Mouse (Mus musculus): Measurements from ENCODE around the gene Mon1b. TPM values are rescaled to one million over a fixed set of nuclear protein-coding genes. Genes with fewer than 3 reads are reported as not detected.

The Mon1b gene
- total RNA-seq (2014; rRNA removed) (20.1 and 23.7 TPM in 2 replicates), polyA plus RNA-seq (2015; fragmentation: Nextera tagmentation; extraction: Ambion mirVana) (9.2 and 10.4 TPM in 2 replicates)

DNA sequence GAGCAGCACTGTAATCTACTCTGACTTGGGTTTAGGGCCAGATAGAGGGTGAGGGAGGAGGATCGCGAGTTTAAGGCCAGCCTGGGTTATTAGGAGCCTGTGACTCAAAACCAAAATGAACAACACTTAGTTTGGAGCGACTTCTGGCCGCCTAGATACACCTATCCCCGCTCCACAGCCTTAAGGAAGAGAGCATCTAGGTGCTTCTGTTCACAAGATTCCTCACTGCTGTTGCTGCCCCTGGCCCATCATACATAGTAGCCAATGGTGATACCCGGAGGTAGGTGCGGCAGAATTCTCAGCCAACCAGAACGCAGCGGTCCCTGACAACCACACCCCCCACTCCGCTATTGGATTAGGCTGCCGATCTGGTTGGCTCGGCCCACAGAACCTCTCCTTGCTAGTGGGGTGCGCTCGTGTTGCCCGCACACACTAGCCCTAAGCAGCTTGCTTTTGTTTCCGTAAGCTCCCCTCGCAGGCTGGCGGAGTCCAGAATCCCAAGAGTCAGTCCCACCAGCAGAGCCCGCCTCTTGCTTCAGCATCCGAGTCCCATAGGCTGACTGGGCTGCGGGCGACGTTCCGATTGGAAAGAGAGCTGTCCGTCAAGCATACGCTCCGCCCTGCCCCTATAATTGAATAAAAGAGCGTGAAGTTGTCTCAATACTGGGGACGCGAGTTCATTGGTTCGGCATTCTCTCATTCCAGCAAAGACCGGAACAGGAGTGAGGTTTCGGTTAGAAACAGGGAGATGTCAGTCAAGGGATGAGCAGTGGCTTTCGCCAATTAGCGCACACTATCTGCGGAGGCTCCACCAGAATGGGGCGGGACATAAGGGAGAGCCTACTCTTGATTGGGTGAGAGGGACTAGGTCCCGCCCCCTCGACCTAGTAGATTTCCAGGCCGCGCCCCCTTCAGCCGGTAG lies at the start of gene Mon1b:
Gene Mon1b (plus strand): TSS at position 918 of the 922 bp plus-strand sequence.
- WGBS, result 0% methylated on average over 42 of the region's 42 CpGs
- peak within 1 kb of the TSS; percentile 96 for H3K4me2 ChIP-seq (ENCODE audit: low read depth)

GRCm38 (mm10) chr8:113598401-113598800 lies 37.0 kb upstream of the Mon1b start:
- Histone ChIP-seq H3K4me1 (ENCODE audit: insufficient read depth) (no peaks in the 10 kb centered on the region), H3K4me2 (ENCODE audit: low read depth) (no peak overlapping the region), H3K27ac (ENCODE audit: low read depth, low read length) (no peak overlapping the region), H3K9me3 (ENCODE audit: low read length) (no peaks in the 10 kb centered on the region), H3K27me3 (ENCODE audit: insufficient read depth, low read length) (no peaks in the 10 kb centered on the region), H3K4me3 (ENCODE audit: low read depth, low read length) (no peak overlapping the region), H3K9ac (no peak overlapping the region), H3K36me3 (ENCODE audit: insufficient read depth) (no peaks in the 10 kb centered on the region)
- ATAC-seq (no peak), DNase-seq (no peak)
- WGBS, result 44% methylated on average over 3 of the region's 3 CpGs
- TF ChIP-seq CTCF (IDR thresholded peaks at IDR 0.05; ENCODE audit: low read depth), result no peak

More for the DNA sequence above, at the start of gene Mon1b:
- Histone ChIP-seq H3K9ac (peak within 1 kb of the TSS; percentile 62), H3K4me1 (ENCODE audit: insufficient read depth) (no peaks in the 10 kb centered on the region), H3K4me3 (ENCODE audit: low read depth, low read length) (peak within 1 kb of the TSS; percentile 78), H3K27ac (ENCODE audit: low read depth, low read length) (peak within 1 kb of the TSS; percentile 94), H3K9me3 (ENCODE audit: low read length) (no peaks in the 10 kb centered on the region), H3K27me3 (ENCODE audit: insufficient read depth, low read length) (no peaks in the 10 kb centered on the region), H3K36me3 (ENCODE audit: insufficient read depth) (peaks cover 22% of the 10 kb centered on the region)
- ATAC-seq (peak; percentile 97), DNase-seq (peak; percentile 99)
- no peak for TF ChIP-seq CTCF (IDR thresholded peaks at IDR 0.05; ENCODE audit: low read depth)

GRCm38 (mm10) chr8:113632634-113633033 lies 2.8 kb upstream of the Mon1b start:
- no peaks in the 10 kb centered on the region for H3K9me3 ChIP-seq (ENCODE audit: low read length)
- H3K4me1 ChIP-seq (ENCODE audit: insufficient read depth), result no peaks in the 10 kb centered on the region
- WGBS, result 9% methylated on average over 3 of the region's 3 CpGs
- H3K9ac ChIP-seq, result no peak overlapping the region
- H3K27ac ChIP-seq (ENCODE audit: low read depth, low read length), result no peak overlapping the region
- no peak for ATAC-seq
- H3K27me3 ChIP-seq (ENCODE audit: insufficient read depth, low read length), result no peaks in the 10 kb centered on the region
- no peak overlapping the region for H3K4me3 ChIP-seq (ENCODE audit: low read depth, low read length)
- peak; percentile 80 for DNase-seq
- peak; percentile 79 for TF ChIP-seq CTCF (IDR thresholded peaks at IDR 0.05; ENCODE audit: low read depth)
- H3K4me2 ChIP-seq (ENCODE audit: low read depth), result no peak overlapping the region
- peaks cover under 1% of the 10 kb centered on the region; the same call in 1 of the 2 replicates for H3K36me3 ChIP-seq (ENCODE audit: insufficient read depth)

DNA sequence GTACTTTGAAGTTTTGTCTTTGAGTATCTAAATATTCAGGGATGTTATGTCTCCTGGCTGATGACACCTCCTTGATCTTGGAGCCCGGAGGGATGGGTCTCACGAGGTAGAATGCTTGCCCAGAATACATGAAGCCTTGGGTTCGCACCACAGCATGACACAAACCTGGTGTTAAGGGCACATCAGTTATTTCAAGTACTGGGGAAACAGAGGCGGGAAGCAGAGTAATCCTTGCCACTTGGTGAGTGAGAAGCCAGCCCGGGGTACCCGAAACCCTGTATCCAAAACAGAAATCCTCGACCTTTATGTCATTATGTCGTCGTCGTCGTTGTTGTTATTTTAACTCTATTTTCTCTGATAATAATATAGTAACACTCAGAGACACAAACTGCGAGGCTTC lies 1.2 kb upstream of the Mon1b start:
- Histone ChIP-seq H3K27ac (ENCODE audit: low read depth, low read length) (peak overlapping the region; percentile 94; the same call in 1 of the 2 replicates), H3K36me3 (ENCODE audit: insufficient read depth) (peaks cover 14% of the 10 kb centered on the region), H3K4me1 (ENCODE audit: insufficient read depth) (no peaks in the 10 kb centered on the region), H3K9ac (peak overlapping the region; percentile 62), H3K4me3 (ENCODE audit: low read depth, low read length) (peak overlapping the region; percentile 78), H3K9me3 (ENCODE audit: low read length) (no peaks in the 10 kb centered on the region), H3K27me3 (ENCODE audit: insufficient read depth, low read length) (no peaks in the 10 kb centered on the region), H3K4me2 (ENCODE audit: low read depth) (peak overlapping the region; percentile 96)
- DNase-seq, result no peak
- no peak for ATAC-seq
- 26% methylated on average over 12 of the region's 12 CpGs for WGBS
- no peak for TF ChIP-seq CTCF (IDR thresholded peaks at IDR 0.05; ENCODE audit: low read depth)

DNA sequence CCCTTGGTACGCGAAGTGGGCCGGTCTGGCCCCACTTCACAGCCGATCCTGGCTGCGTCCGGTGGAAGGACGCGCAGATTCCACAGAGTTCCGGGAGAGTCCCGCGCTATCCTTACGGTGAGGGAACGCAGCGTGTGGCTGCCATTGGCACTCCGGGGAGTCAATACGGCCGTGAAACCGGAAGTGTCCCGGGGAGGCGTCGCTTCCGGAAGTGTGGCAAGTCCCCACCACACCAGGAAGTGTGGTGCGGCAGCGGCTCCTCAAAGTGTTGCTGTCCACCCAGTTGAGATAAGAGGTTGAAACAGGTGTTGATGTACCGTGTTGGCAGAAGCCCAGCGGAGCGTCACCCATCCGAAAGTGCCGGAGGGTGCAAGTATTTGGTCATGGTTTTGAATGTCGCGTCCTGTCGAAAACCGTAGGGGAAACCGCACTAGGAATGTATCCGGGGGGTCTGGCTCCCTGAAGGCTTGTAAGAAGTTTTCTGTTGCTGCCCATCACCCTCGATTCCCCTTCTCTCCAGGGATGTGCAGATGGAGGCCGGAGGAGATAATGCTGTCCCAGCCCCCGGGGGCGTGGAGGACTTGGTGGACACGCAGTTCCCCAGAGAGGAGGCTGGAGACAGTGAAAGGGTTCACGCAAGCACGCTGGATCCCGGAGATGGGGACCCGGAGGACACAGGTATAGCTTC lies 349 bp downstream of the Mon1b start:
- no peaks in the 10 kb centered on the region for H3K4me1 ChIP-seq (ENCODE audit: insufficient read depth)
- WGBS, result 1% methylated on average over 44 of the region's 44 CpGs
- peak; percentile 24; the same call in 1 of the 2 replicates for TF ChIP-seq CTCF (IDR thresholded peaks at IDR 0.05; ENCODE audit: low read depth)
- peak overlapping the region; percentile 96 for H3K4me2 ChIP-seq (ENCODE audit: low read depth)
- no peaks in the 10 kb centered on the region for H3K27me3 ChIP-seq (ENCODE audit: insufficient read depth, low read length)
- DNase-seq (no peak), ATAC-seq (peak; percentile 74)
- peak overlapping the region; percentile 62 for H3K9ac ChIP-seq
- peaks cover 28% of the 10 kb centered on the region for H3K36me3 ChIP-seq (ENCODE audit: insufficient read depth)
- peak overlapping the region; percentile 94 for H3K27ac ChIP-seq (ENCODE audit: low read depth, low read length)
- peak overlapping the region; percentile 78 for H3K4me3 ChIP-seq (ENCODE audit: low read depth, low read length)
- no peaks in the 10 kb centered on the region for H3K9me3 ChIP-seq (ENCODE audit: low read length)

- Histone ChIP-seq H3K27ac (ENCODE audit: low read depth, low read length) (no peak overlapping the region), H3K27me3 (ENCODE audit: insufficient read depth, low read length) (no peaks in the 10 kb centered on the region), H3K36me3 (ENCODE audit: insufficient read depth) (peaks cover 32% of the 10 kb centered on the region), H3K4me2 (ENCODE audit: low read depth) (peak overlapping the region; percentile 96), H3K9me3 (ENCODE audit: low read length) (no peaks in the 10 kb centered on the region), H3K9ac (peak overlapping the region; percentile 62), H3K4me3 (ENCODE audit: low read depth, low read length) (peak overlapping the region; percentile 78), H3K4me1 (ENCODE audit: insufficient read depth) (no peaks in the 10 kb centered on the region)
- TF ChIP-seq CTCF (IDR thresholded peaks at IDR 0.05; ENCODE audit: low read depth), result no peak
- ATAC-seq (no peak), DNase-seq (no peak)
- WGBS, result 39% methylated on average over 5 of the region's 5 CpGs
Measured at GRCm38 (mm10) chr8:113636280-113636628, 867 bp downstream of the Mon1b start.

Data from forebrain, postnatal 0 days (tissue).